ENCODE assay signal across 22 mouse cellular contexts in the genomic region with DNA sequence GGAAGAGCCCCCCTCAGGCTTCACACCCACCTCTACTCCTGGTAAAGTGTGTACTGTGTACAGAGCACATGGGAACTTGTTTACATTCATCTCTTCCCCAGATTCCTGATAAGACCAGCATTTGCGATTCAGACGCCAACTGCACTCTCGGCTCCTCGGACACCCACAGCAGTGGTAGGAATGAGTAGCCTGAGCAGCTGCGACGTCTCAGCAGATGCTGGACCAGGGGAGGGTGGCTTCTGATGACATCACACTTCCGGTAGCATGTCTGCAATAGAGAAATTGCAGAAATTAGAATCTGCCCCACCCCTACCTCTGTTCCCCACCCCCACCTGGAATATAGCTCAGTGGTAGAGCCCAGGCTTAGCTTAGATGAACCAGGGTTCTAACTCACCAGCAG. TPM values are rescaled to one million over a fixed set of nuclear protein-coding genes. Genes with fewer than 3 reads are reported as not detected.
A peak's percentile ranks its signal among the peaks of the same experiment; 100 is the strongest.
DNase-seq lines count a peak whose midpoint lies in the region; ATAC-seq and TF ChIP-seq lines count a peak whose summit lies in the region.
"Had no signal": no experiment of that assay in that cellular context is flagged by ENCODE, and none has a peak within 500 bp of the region (broad histone marks: within the 10 kb centered on the region; RNA-seq: fewer than 3 reads in every experiment).

No protein-coding gene starts in this region.

- no peaks in the 10 kb centered on the region for H3K9me3 ChIP-seq in kidney, postnatal 0 days (replicated peaks; ENCODE audit: low read length)
- H3K9me3 ChIP-seq in kidney, embryonic 15.5 days (replicated peaks): no peaks in the 10 kb centered on the region
- H3K9me3 ChIP-seq in midbrain, embryonic 10.5 days (replicated peaks): no peaks in the 10 kb centered on the region

- no peak for TF ChIP-seq CTCF in kidney, postnatal 0 days (IDR thresholded peaks at IDR 0.05; ENCODE audit: low read depth)

- peak; percentile 42; the same call in 1 of the 2 replicates for ATAC-seq in kidney, postnatal 0 days (replicated peaks; ENCODE audit: low FRiP score, low read depth)
- no peak for ATAC-seq in kidney, embryonic 15.5 days (replicated peaks; ENCODE audit: low FRiP score)
- ATAC-seq: hindbrain, postnatal 0 days; midbrain, embryonic 16.5 days; Patski had no signal

- no peaks in the 10 kb centered on the region for H3K36me3 ChIP-seq in kidney, postnatal 0 days (ENCODE audit: insufficient read depth, low read length)
- H3K36me3 ChIP-seq in kidney, embryonic 15.5 days: no peaks in the 10 kb centered on the region; the same call in 1 of the 2 replicates
- H3K36me3 ChIP-seq in midbrain, embryonic 10.5 days: no peaks in the 10 kb centered on the region
- H3K36me3 ChIP-seq: hindbrain, embryonic 10.5 days had no signal

- H3K4me2 ChIP-seq in kidney, postnatal 0 days (ENCODE audit: low read length): no peak overlapping the region
- no peak overlapping the region for H3K4me2 ChIP-seq in kidney, embryonic 15.5 days

- no peaks in the 10 kb centered on the region for H3K4me1 ChIP-seq in kidney, postnatal 0 days (replicated peaks; ENCODE audit: insufficient read depth, low read length)
- H3K4me1 ChIP-seq in kidney, embryonic 15.5 days: 0 out of 2 replicates have a peak, but pooled peaks cover 2% of the 10 kb centered on the region
- no peaks in the 10 kb centered on the region for H3K4me1 ChIP-seq in midbrain, embryonic 10.5 days
- H3K4me1 ChIP-seq: hindbrain, embryonic 10.5 days; megakaryocyte, embryonic 14.5 days had no signal

- peak; percentile 71 for DNase-seq in kidney, postnatal 0 days (ENCODE audit: low spot score)
- DNase-seq in thymus, postnatal 0 days (ENCODE audit: low spot score): peak; percentile 30
- no peak for DNase-seq in thymus, postnatal 25 days
- DNase-seq in lung, postnatal 14 days: peak; percentile 28
- no peak for DNase-seq in midbrain, embryonic 10.5 days (ENCODE audit: low spot score)
- DNase-seq in retina, embryonic 14.5 days (ENCODE audit: low spot score): no peak
- DNase-seq: adrenal gland, postnatal 14 days; cerebellum, adult 11-12 months; cerebellum, postnatal 14 days; heart, adult 18-20 months; kidney, adult 8-10 months; layer of hippocampus, postnatal 36 days; retina, postnatal 1 day; thymus, postnatal 14 days had no signal

- 56% methylated on average over 7 of the region's 7 CpGs for WGBS in kidney, postnatal 0 days
- WGBS in kidney, embryonic 15.5 days: 53% methylated on average over 7 of the region's 7 CpGs
- WGBS in midbrain, embryonic 10.5 days: 92% methylated on average over 7 of the region's 7 CpGs

- H3K27ac ChIP-seq in kidney, postnatal 0 days: no peak overlapping the region
- H3K27ac ChIP-seq in kidney, embryonic 15.5 days: no peak overlapping the region
- H3K27ac ChIP-seq in midbrain, embryonic 10.5 days (replicated peaks): no peak overlapping the region
- H3K27ac ChIP-seq: hindbrain, embryonic 10.5 days; hindbrain, postnatal 0 days; layer of hippocampus, adult 2 months; liver, embryonic 14.5 days had no signal

- H3K9ac ChIP-seq in kidney, postnatal 0 days (ENCODE audit: low read depth, low read length): no peak overlapping the region
- H3K9ac ChIP-seq in kidney, embryonic 15.5 days: no peak overlapping the region
- H3K9ac ChIP-seq: liver, embryonic 14.5 days had no signal

- no peak overlapping the region for H3K4me3 ChIP-seq in kidney, postnatal 0 days (replicated peaks; ENCODE audit: low read depth, low read length)
- H3K4me3 ChIP-seq in kidney, embryonic 15.5 days (replicated peaks): no peak overlapping the region
- no peak overlapping the region for H3K4me3 ChIP-seq in midbrain, embryonic 10.5 days
- H3K4me3 ChIP-seq: hindbrain, embryonic 10.5 days; layer of hippocampus, adult 2 months; megakaryocyte, embryonic 14.5 days had no signal

- no peaks in the 10 kb centered on the region for H3K27me3 ChIP-seq in kidney, postnatal 0 days (ENCODE audit: insufficient read depth, low read length)
- H3K27me3 ChIP-seq in kidney, embryonic 15.5 days: no peaks in the 10 kb centered on the region
- H3K27me3 ChIP-seq in midbrain, embryonic 10.5 days (ENCODE audit: low read depth, poor library complexity, severe bottlenecking): no peaks in the 10 kb centered on the region
- H3K27me3 ChIP-seq: megakaryocyte, embryonic 14.5 days; Patski had no signal

RNA-seq across cellular contexts. Expression of a gene that starts 11.1 kb away (rescaled TPM):
- 33.7 and 39.6 TPM in 2 replicates for polyA plus RNA-seq in kidney, postnatal 0 days (2015; fragmentation: Nextera tagmentation; extraction: Ambion mirVana)
- 20.4 and 25.6 TPM in 2 replicates for polyA plus RNA-seq in kidney, embryonic 15.5 days (2015; fragmentation: Nextera tagmentation; extraction: Ambion mirVana)
- polyA plus RNA-seq in thymus, postnatal 0 days (2015; fragmentation: Nextera tagmentation; extraction: Ambion mirVana): 22.5 and 26.7 TPM in 2 replicates
- polyA plus RNA-seq in midbrain, embryonic 10.5 days (2016; fragmentation: Nextera tagmentation; extraction: Ambion mirVana): 3.5 and 9.6 TPM in 2 replicates

Comparison
In these comparisons a context has a peak if more than half of its experiments do, and no peak if none do; other contexts are left out.
1. DNase-seq: peak in kidney, postnatal 0 days (single experiment), thymus, postnatal 0 days (single experiment) and lung, postnatal 14 days (single experiment); none in thymus, postnatal 25 days (single experiment), midbrain, embryonic 10.5 days (single experiment) and retina, embryonic 14.5 days (single experiment).